Mouse (Mus musculus) limb, embryonic 14.5 days (tissue): ENCODE measurements around the gene Gm20521. TPM values are rescaled to one million over a fixed set of nuclear protein-coding genes. Genes with fewer than 3 reads are reported as not detected.
A peak's percentile ranks its signal among the peaks of the same experiment; 100 is the strongest.

Experiments used
- ATAC-seq: fragments of 200-750 bp; cut with Nextera tagmentation; 2 replicates; pipeline ENCODE4 v1.8.0; 2017; ENCODE audit warnings: low read depth, moderate number of reproducible peaks, moderate TSS enrichment; ENCODE audit not compliant: low FRiP score
- DNase-seq: peaks from one replicate; pipeline ENCODE4 v3.0.0-alpha.2; 2015; ENCODE audit warnings: low spot score
- H3K27ac ChIP-seq: fragments of 300-500 bp; sonication (generic); replicated peaks from 2 replicates; pipeline ENCODE4 v1.5.1; 2014; ENCODE audit warnings: low read depth, mild to moderate bottlenecking, low read length, moderate library complexity, mixed read lengths
- H3K27me3 ChIP-seq: fragments of 300-500 bp; sonication (generic); 2 replicates; pipeline ENCODE4 v1.6.1; 2014; ENCODE audit warnings: low read length, mixed read lengths; ENCODE audit not compliant: control insufficient read depth, insufficient read depth
- H3K36me3 ChIP-seq: fragments of 300-500 bp; sonication (generic); 2 replicates; pipeline ENCODE4 v1.6.1; 2014; ENCODE audit warnings: mild to moderate bottlenecking, low read length, moderate library complexity, mixed read lengths; ENCODE audit not compliant: control insufficient read depth, insufficient read depth
- H3K4me1 ChIP-seq: fragments of 300-500 bp; sonication (generic); 2 replicates; pipeline ENCODE4 v1.6.1; 2014; ENCODE audit warnings: antibody characterized with exemption, low read length, mixed read lengths; ENCODE audit not compliant: control insufficient read depth, insufficient read depth
- H3K4me2 ChIP-seq: fragments of 300-500 bp; sonication (generic); replicated peaks from 2 replicates; pipeline ENCODE4 v1.6.1; 2014; ENCODE audit warnings: low read depth, mild to moderate bottlenecking, low read length, moderate library complexity; ENCODE audit not compliant: severe bottlenecking
- H3K4me3 ChIP-seq: fragments of 300-500 bp; sonication (generic); replicated peaks from 2 replicates; pipeline ENCODE4 v1.5.1; 2014; ENCODE audit warnings: low read length
- H3K9ac ChIP-seq: fragments of 300-500 bp; sonication (generic); 2 replicates; pipeline ENCODE4 v1.6.1; 2014; ENCODE audit warnings: mild to moderate bottlenecking, low read depth, low read length, moderate library complexity; ENCODE audit not compliant: severe bottlenecking
- H3K9me3 ChIP-seq: fragments of 300-500 bp; sonication (generic); 2 replicates; pipeline ENCODE4 v1.6.1; 2016; ENCODE audit warnings: low read length; ENCODE audit not compliant: control insufficient read depth
- POLR2A ChIP-seq: fragments of 200-500 bp; IDR thresholded peaks from 2 replicates; pipeline ENCODE4 v1.8.0; 2012; ENCODE audit warnings: inconsistent platforms, mild to moderate bottlenecking, moderate library complexity, borderline replicate concordance; ENCODE audit not compliant: insufficient read depth, insufficient read length; ENCODE audit errors: extremely low read depth
- WGBS: fragments of 180-500 bp; shearing (Covaris S2); extraction: QIAGEN DNeasy Blood & Tissue Kit; methylation state at CpG from one replicate; pipeline ENCODE4 v1.1.7; 2014; 5-methylcytosine and 5-hydroxymethylcytosine counted together
- polyA plus RNA-seq, 2 experiments: library from polyadenylated mRNA; depleted of rRNA in 1 of 2; stranded (reverse) in 1 of 2; unstranded in 1 of 2; fragments of >200 nt; fragmentation: Nextera tagmentation in 1 of 2; extraction: Ambion mirVana in 1 of 2; gene quantifications; 2 replicates each; pipeline versions ENCODE4 v1.2.1 to v1.2.3; 2012 to 2014

Gm20521 gene
- polyA plus RNA-seq, 2 experiments = 0.16 TPM; not detected in 1

DNA sequence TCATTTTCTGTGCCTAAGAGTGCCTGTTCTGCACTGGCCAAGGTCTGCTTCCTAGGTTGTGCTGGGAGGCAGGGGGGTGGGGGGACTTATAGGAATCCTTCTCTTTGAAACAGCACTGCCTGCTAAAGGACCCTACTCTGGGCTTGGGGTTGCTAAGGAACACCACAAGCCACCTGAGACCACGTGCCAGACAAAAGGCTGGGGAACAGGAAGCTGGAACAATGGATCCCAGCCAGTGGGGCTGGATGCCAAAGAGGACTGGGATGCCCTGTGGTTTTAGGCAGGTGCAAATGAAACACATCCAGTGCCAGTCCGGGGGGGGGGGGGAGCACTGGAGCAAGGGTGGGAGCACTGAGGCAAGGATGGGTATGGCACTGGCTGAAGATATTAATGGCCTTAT lies 47.2 kb downstream of the Gm20521 start:
- no peaks in the 10 kb centered on the region for H3K36me3 ChIP-seq

DNA sequence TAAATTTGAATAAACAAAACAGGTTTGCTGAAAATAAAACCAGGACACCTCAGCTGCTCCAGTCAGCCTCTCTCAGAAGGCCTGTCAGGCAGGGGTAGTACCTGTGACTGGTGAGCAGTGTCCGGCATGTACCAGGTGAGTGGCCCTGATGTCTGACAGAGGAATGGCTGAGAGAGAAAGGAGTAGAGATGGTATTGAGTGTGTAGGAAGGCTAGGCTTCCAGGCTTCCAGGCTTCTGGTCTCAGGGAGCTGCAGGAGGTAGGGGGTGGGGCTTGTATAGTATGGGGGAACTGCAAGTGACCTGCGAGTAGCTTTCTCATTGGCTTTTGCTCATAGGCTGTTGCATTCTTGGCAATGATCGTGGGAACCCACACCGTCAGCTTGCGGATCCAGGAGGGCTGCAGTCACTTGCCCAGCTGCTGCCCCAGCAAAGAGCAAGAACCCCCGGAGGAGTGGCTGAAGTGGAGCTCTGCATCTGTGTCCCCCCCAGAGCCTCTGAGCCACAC lies 49.5 kb downstream of the Gm20521 start, which contains the start of gene Il25:
Il25 (plus strand) TSS at position 51 of the 506 bp plus-strand sequence.
- Histone ChIP-seq H3K27ac (no peak within 1 kb of the TSS), H3K4me2 (no peak within 1 kb of the TSS), H3K4me1 (peaks cover 28% of the 10 kb centered on the region), H3K36me3 (no peaks in the 10 kb centered on the region), H3K9me3 (no peaks in the 10 kb centered on the region), H3K9ac (no peak within 1 kb of the TSS), H3K4me3 (no peak within 1 kb of the TSS), H3K27me3 (no peaks in the 10 kb centered on the region)
- WGBS = 21% methylated on average over 5 of the region's 6 CpGs
- ATAC-seq (peak; percentile 60; the same call in 1 of the 2 replicates), DNase-seq (peak; percentile 62)
- TF ChIP-seq POLR2A = no peak

More for the DNA sequence above, 47.2 kb downstream of the Gm20521 start:
- no peak for TF ChIP-seq POLR2A
- Histone ChIP-seq H3K9ac (no peak overlapping the region), H3K9me3 (no peaks in the 10 kb centered on the region), H3K4me3 (no peak overlapping the region), H3K27ac (no peak overlapping the region), H3K4me2 (no peak overlapping the region), H3K27me3 (no peaks in the 10 kb centered on the region), H3K4me1 (peaks cover 23% of the 10 kb centered on the region)
- DNase-seq = no peak
- WGBS = 31% methylated on average over 2 of the region's 2 CpGs
- no peak for ATAC-seq

DNA sequence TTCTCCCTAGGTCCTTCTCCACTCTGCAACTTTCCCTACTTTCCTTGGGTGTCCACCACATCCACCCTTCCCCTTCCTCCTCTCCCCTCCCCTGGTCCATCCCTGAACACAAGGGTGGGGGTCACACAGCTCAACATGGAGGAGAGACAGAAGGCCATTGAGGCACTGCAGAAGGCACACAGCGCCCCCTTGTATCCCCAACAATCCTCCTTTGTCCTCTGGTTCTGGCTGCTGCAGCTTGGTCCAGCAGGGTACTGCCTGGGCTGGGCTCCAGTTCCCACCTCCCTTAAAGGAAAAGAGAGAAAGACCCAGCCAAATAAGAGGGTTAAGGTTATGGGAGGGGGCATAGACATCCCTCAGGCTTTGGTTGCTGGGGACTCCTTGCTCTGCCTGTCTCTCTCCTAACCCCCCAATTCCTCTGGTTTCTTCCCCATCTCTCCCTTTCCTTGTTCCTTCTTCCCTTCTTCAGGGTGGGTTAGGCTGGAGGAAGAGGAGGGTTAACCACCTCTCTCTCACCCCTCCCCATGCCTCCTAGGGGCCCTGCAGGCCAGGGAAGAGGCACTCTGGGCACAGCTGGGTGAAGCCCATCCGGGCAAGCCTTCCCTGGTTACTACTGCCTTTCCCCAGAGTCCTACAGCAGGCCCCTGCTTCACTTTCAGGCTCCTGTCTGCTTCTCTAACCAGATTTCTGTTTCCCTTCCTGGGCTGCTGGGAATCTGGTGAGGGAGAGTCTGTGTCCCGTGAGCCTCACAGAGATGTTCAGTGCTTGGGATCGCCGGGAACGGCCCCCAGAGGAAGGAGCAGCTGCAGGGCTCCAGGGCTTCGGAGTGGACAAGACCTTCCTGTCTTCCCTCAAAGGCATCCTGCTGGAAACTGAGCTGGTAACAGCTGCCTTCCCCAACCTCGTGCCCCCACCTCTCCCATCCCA lies 52.9 kb downstream of the Gm20521 start, which contains the start of gene Cmtm5:
Cmtm5 (plus strand) TSS at position 358 of the 927 bp plus-strand sequence.
- peak; percentile 76 for ATAC-seq
- 26% methylated on average over 8 of the region's 8 CpGs for WGBS
- peak within 1 kb of the TSS; percentile 77 for H3K27ac ChIP-seq
- no peaks in the 10 kb centered on the region for H3K9me3 ChIP-seq
- H3K4me1 ChIP-seq = peaks cover 21% of the 10 kb centered on the region
- peak; percentile 51 for DNase-seq
- peak within 1 kb of the TSS; percentile 20 for H3K4me2 ChIP-seq
- peak within 1 kb of the TSS; percentile 43 for H3K9ac ChIP-seq
- H3K27me3 ChIP-seq = no peaks in the 10 kb centered on the region
- TF ChIP-seq POLR2A = no peak
- no peaks in the 10 kb centered on the region for H3K36me3 ChIP-seq
- peak within 1 kb of the TSS; percentile 10 for H3K4me3 ChIP-seq

DNA sequence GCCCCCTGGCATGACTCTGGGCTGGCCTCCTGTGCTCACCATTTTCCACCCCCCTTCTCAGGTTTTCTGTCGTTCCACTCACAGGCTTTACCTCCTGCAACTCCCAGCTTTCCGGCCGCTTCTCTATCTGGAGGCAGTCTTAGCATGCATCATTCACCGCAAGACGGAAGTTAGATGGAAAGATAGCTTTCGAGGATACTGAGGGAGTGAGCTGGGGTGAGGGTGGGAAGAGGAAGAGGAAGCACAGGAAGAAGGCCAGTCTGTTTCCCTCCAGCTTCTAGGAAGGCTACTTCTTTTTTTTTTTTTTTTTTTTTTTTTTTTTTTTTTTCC lies 53.6 kb downstream of the Gm20521 start:
- peak overlapping the region; percentile 10 for H3K4me3 ChIP-seq

DNA sequence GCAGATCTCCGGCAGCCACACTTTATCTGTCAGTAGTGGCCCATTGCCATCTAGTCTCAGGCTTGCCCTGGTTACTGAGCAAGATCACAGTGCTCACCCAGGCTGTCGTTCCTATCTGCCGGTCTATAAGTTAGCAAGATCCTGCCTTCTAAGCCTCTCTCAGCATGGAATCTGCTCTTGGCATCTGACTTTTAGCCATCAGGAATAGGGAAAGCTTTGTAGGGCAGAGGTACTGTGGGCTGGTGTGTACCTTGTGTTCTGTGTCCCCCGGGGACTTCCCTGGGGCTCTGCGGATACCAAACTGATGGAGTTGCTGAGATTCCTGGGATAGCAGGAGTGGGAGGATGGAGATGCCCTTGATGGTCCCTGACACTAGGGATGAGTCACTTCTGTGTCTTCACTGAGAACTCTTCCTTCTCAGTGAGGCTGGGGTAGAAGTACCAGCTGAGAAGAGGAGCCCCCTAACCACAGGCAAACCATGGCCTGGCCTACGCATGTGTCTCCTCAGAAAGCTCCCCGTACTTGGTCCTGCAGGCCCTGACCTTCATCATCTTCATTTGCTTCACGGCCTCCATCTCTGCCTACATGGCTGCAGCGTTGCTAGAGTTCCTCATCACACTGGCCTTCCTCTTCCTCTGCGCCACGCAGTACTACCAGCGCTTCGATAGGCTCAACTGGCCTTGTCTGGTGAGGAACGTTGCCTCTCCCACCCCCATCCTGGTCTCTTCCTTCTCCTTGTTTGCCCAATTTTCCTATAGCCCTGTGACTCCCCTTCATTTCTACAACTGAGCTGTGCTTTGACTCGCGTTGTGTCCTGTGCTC lies 54.3 kb downstream of the Gm20521 start:
- Histone ChIP-seq H3K9ac (no peak overlapping the region), H3K4me3 (no peak overlapping the region), H3K9me3 (no peaks in the 10 kb centered on the region), H3K27me3 (no peaks in the 10 kb centered on the region), H3K36me3 (no peaks in the 10 kb centered on the region), H3K27ac (no peak overlapping the region), H3K4me2 (peak overlapping the region; percentile 22; the same call in 1 of the 2 replicates), H3K4me1 (peaks cover 20% of the 10 kb centered on the region)
- DNase-seq (no peak), ATAC-seq (no peak)
- 87% methylated on average over 16 of the region's 16 CpGs for WGBS
- no peak for TF ChIP-seq POLR2A

More for the DNA sequence above, 53.6 kb downstream of the Gm20521 start:
- peak overlapping the region; percentile 43 for H3K9ac ChIP-seq
- DNase-seq (no peak), ATAC-seq (no peak)
- H3K27me3 ChIP-seq = no peaks in the 10 kb centered on the region
- no peaks in the 10 kb centered on the region for H3K9me3 ChIP-seq
- TF ChIP-seq POLR2A = no peak
- peak overlapping the region; percentile 77 for H3K27ac ChIP-seq
- no peaks in the 10 kb centered on the region for H3K36me3 ChIP-seq
- H3K4me1 ChIP-seq = peaks cover 21% of the 10 kb centered on the region
- WGBS = 36% methylated on average over 6 of the region's 6 CpGs
- H3K4me2 ChIP-seq = peak overlapping the region; percentile 20
